Mouse (Mus musculus): ENCODE results near the gene Plekhm1.
"Not testable (repeated sequence)": the region's sequence is repeated elsewhere in the genome, so short reads cannot be mapped to it uniquely, and the experiment has no call there.

Plekhm1 gene

GRCm38 (mm10) chr11:103339414-103340119, 72.9 kb downstream of the Plekhm1 start:
- DNase-seq (ENCODE audit: low read depth) = no peak

GRCm38 (mm10) chr11:103338671-103339070, 73.8 kb downstream of the Plekhm1 start:
- no peak for DNase-seq (ENCODE audit: low read depth)

- no peak for DNase-seq (ENCODE audit: low read depth)
Measured at GRCm38 (mm10) chr11:103338119-103338518, 74.4 kb downstream of the Plekhm1 start.

- no peak for DNase-seq (ENCODE audit: low read depth)
Measured at GRCm38 (mm10) chr11:103337180-103337579, 75.3 kb downstream of the Plekhm1 start.

- peak; percentile 63 for DNase-seq (ENCODE audit: low read depth)
Measured at GRCm38 (mm10) chr11:103335561-103335960, 76.9 kb downstream of the Plekhm1 start.

GRCm38 (mm10) chr11:103334925-103335324, 77.6 kb downstream of the Plekhm1 start:
- no peak for DNase-seq (ENCODE audit: low read depth)

GRCm38 (mm10) chr11:103333719-103334398, 78.6 kb downstream of the Plekhm1 start:
- peak; percentile 49 for DNase-seq (ENCODE audit: low read depth)

GRCm38 (mm10) chr11:103332890-103333651, 79.4 kb downstream of the Plekhm1 start:
- no peak for DNase-seq (ENCODE audit: low read depth)

GRCm38 (mm10) chr11:103332186-103332889, 80.1 kb downstream of the Plekhm1 start:
- peak; percentile 76 for DNase-seq (ENCODE audit: low read depth)

- DNase-seq (ENCODE audit: low read depth) = no peak
Measured at GRCm38 (mm10) chr11:103331502-103332185, 80.8 kb downstream of the Plekhm1 start.

- peak; percentile 64 for DNase-seq (ENCODE audit: low read depth)
Measured at GRCm38 (mm10) chr11:103330651-103331319, 81.7 kb downstream of the Plekhm1 start.

- peak; percentile 86 for DNase-seq (ENCODE audit: low read depth)
Measured at GRCm38 (mm10) chr11:103326950-103327349, 85.5 kb downstream of the Plekhm1 start.

- DNase-seq (ENCODE audit: low read depth) = peak; percentile 79
Measured at GRCm38 (mm10) chr11:103325172-103325571, 87.3 kb downstream of the Plekhm1 start.

GRCm38 (mm10) chr11:103324723-103325122, 87.8 kb downstream of the Plekhm1 start:
- no peak for DNase-seq (ENCODE audit: low read depth)

GRCm38 (mm10) chr11:103322832-103323231, 89.7 kb downstream of the Plekhm1 start:
- not testable (repeated sequence) for DNase-seq (ENCODE audit: low read depth)

- DNase-seq (ENCODE audit: low read depth) = peak; percentile 79
Measured at GRCm38 (mm10) chr11:103320646-103321045, 91.8 kb downstream of the Plekhm1 start.

- no peak for DNase-seq (ENCODE audit: low read depth)
Measured at GRCm38 (mm10) chr11:103320196-103320595, 92.3 kb downstream of the Plekhm1 start.

- DNase-seq (ENCODE audit: low read depth) = no peak
Measured at GRCm38 (mm10) chr11:103318042-103318441, 94.4 kb downstream of the Plekhm1 start.

GRCm38 (mm10) chr11:103315379-103315778, 97.1 kb downstream of the Plekhm1 start:
- DNase-seq (ENCODE audit: low read depth) = no peak

GRCm38 (mm10) chr11:103314736-103315374, 97.6 kb downstream of the Plekhm1 start:
- no peak for DNase-seq (ENCODE audit: low read depth)
